Mouse (Mus musculus) lung, embryonic 16.5 days (tissue): ENCODE data around the gene Art4. TPM values are rescaled to one million over a fixed set of nuclear protein-coding genes. Genes with fewer than 3 reads are reported as not detected.

Experiments used
- ATAC-seq: fragments of 200-750 bp; cut with Nextera tagmentation; 2 replicates; pipeline ENCODE4 v1.8.0; 2017; ENCODE audit warnings: low read depth, mild to moderate bottlenecking, moderate library complexity
- H3K27ac ChIP-seq: fragments of 300-500 bp; sonication (generic); 2 replicates; pipeline ENCODE4 v1.5.1; 2014; ENCODE audit warnings: mild to moderate bottlenecking, control low read depth, low read length
- H3K27me3 ChIP-seq: fragments of 300-500 bp; sonication (generic); 2 replicates; pipeline ENCODE4 v1.6.1; 2014; ENCODE audit warnings: low read depth, low read length, mixed read lengths; ENCODE audit not compliant: control insufficient read depth, insufficient read depth
- H3K36me3 ChIP-seq: fragments of 300-500 bp; sonication (generic); 2 replicates; pipeline ENCODE4 v1.6.1; 2014; ENCODE audit warnings: low read length; ENCODE audit not compliant: control insufficient read depth, insufficient read depth
- H3K4me1 ChIP-seq: fragments of 300-500 bp; sonication (generic); replicated peaks from 2 replicates; pipeline ENCODE4 v1.6.1; 2014; ENCODE audit warnings: low read length, mixed read lengths; ENCODE audit not compliant: control insufficient read depth, insufficient read depth
- H3K4me2 ChIP-seq: fragments of 300-500 bp; sonication (generic); 2 replicates; pipeline ENCODE4 v1.6.1; 2014; ENCODE audit warnings: low read depth, low read length, control low read depth
- H3K4me3 ChIP-seq: fragments of 300-500 bp; sonication (generic); 2 replicates; pipeline ENCODE4 v1.5.1; 2014; ENCODE audit warnings: mild to moderate bottlenecking, low read length, control low read depth
- H3K9ac ChIP-seq: fragments of 300-500 bp; sonication (generic); 2 replicates; pipeline ENCODE4 v1.6.1; 2014; ENCODE audit warnings: low read length, control low read depth
- H3K9me3 ChIP-seq: fragments of 300-500 bp; sonication (generic); 2 replicates; pipeline ENCODE4 v1.6.1; 2016; ENCODE audit warnings: low read length; ENCODE audit not compliant: control insufficient read depth
- WGBS: fragments of 180-500 bp; shearing (Covaris S2); extraction: QIAGEN DNeasy Blood & Tissue Kit; methylation state at CpG from one replicate; pipeline ENCODE4 v1.1.7; 2014; 5-methylcytosine and 5-hydroxymethylcytosine counted together
- polyA plus RNA-seq: library from polyadenylated mRNA; unstranded; fragments of >200 nt; fragmentation: Nextera tagmentation; extraction: Ambion mirVana; gene quantifications from 2 replicates; pipeline ENCODE4 v1.2.1, GENCODE M21; 2015

Gene Art4
- polyA plus RNA-seq, 1 experiment from 2014 or later = 7.1 TPM

DNA sequence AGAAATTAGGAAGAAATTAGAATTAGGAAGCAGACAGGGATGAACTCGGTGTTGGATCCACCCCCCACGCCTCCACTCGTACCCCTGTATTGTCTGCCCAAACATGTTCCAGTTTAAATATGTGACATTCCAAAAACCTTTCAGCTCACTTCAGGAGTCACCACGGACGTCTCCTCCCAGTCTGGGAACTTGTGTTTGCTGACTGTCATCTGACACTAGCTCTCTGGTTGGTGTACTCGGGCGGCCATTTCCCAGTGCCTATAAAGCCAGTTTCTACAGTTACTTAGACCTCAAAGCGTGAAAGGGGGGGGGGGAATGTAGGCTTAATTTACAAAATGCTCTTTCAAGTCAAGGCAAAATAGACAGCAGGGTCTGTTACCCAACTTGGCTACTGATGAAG is 24.1 kb upstream of the Art4 start:
- no peaks in the 10 kb centered on the region for H3K27me3 ChIP-seq
- H3K9ac ChIP-seq = no peak overlapping the region
- H3K27ac ChIP-seq = peak overlapping the region; percentile 6; the same call in 1 of the 2 replicates
- ATAC-seq = peak; percentile 65; the same call in 1 of the 2 replicates
- H3K4me1 ChIP-seq = peaks cover 13% of the 10 kb centered on the region
- 23% methylated on average over 8 of the region's 8 CpGs for WGBS
- no peak overlapping the region for H3K4me3 ChIP-seq
- no peaks in the 10 kb centered on the region for H3K9me3 ChIP-seq
- no peaks in the 10 kb centered on the region for H3K36me3 ChIP-seq
- no peak overlapping the region for H3K4me2 ChIP-seq

GRCm38 (mm10) chr6:136875670-136876069 is 18.1 kb upstream of the Art4 start, which contains the start of gene Mgp:
TSS of gene Mgp (minus strand) at chr6:136875823.
- peaks cover 7% of the 10 kb centered on the region; the same call in 1 of the 2 replicates for H3K4me1 ChIP-seq
- H3K27ac ChIP-seq = peak within 1 kb of the TSS; percentile 91
- peak within 1 kb of the TSS; percentile 78 for H3K9ac ChIP-seq
- H3K9me3 ChIP-seq = no peaks in the 10 kb centered on the region
- 27% methylated on average over 9 of the region's 9 CpGs for WGBS
- peak within 1 kb of the TSS; percentile 55 for H3K4me2 ChIP-seq
- no peaks in the 10 kb centered on the region; the same call in 1 of the 2 replicates for H3K36me3 ChIP-seq
- no peaks in the 10 kb centered on the region for H3K27me3 ChIP-seq
- peak; percentile 83 for ATAC-seq
- H3K4me3 ChIP-seq = peak within 1 kb of the TSS; percentile 56

DNA sequence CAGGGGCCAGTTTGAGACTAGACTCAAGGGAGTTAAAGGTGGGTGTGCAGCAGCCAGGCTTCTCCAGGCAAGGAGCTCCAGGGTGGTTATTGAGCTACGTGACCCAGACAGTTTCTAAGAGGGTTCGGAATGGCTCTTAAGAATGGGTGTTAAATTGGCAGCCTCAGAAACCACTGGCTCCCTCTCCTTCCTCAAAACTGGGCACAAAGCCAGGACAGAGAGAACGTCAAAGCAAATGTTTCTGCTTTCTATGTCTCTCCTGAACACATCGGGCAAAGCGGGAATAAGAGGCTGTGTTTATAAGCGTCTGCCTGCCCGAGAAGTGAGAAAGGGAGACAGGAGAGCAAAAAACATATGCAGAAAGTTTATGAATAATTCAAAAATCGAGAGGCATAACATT is 17.1 kb upstream of the Art4 start:
- Histone ChIP-seq H3K27ac (peak overlapping the region; percentile 85), H3K9me3 (no peaks in the 10 kb centered on the region), H3K27me3 (no peaks in the 10 kb centered on the region), H3K4me1 (peaks cover 7% of the 10 kb centered on the region; the same call in 1 of the 2 replicates), H3K4me3 (peak overlapping the region; percentile 45), H3K4me2 (peak overlapping the region; percentile 55), H3K36me3 (no peaks in the 10 kb centered on the region; the same call in 1 of the 2 replicates), H3K9ac (peak overlapping the region; percentile 44)
- ATAC-seq = peak; percentile 80
- WGBS = 16% methylated on average over 8 of the region's 8 CpGs

GRCm38 (mm10) chr6:136868921-136869320 is 11.4 kb upstream of the Art4 start:
- 55% methylated on average over 5 of the region's 5 CpGs for WGBS
- no peak for ATAC-seq
- Histone ChIP-seq H3K4me3 (no peak overlapping the region), H3K4me1 (peaks cover 10% of the 10 kb centered on the region; the same call in 1 of the 2 replicates), H3K27ac (0 out of 2 replicates have a peak overlapping the region, but pooled peaks have one; percentile 12), H3K9ac (no peak overlapping the region), H3K4me2 (no peak overlapping the region), H3K9me3 (no peaks in the 10 kb centered on the region), H3K27me3 (no peaks in the 10 kb centered on the region), H3K36me3 (no peaks in the 10 kb centered on the region; the same call in 1 of the 2 replicates)

- H3K9me3 ChIP-seq = no peaks in the 10 kb centered on the region
- no peaks in the 10 kb centered on the region for H3K27me3 ChIP-seq
- H3K36me3 ChIP-seq = no peaks in the 10 kb centered on the region
- H3K4me2 ChIP-seq = no peak overlapping the region
- ATAC-seq = no peak
- H3K4me3 ChIP-seq = no peak overlapping the region
- no peak overlapping the region for H3K9ac ChIP-seq
- H3K27ac ChIP-seq = peak overlapping the region; percentile 64
- peaks cover 7% of the 10 kb centered on the region; the same call in 1 of the 2 replicates for H3K4me1 ChIP-seq
- 53% methylated on average over 4 of the region's 4 CpGs for WGBS
Observed at GRCm38 (mm10) chr6:136866150-136866549, 8.6 kb upstream of the Art4 start.

GRCm38 (mm10) chr6:136865360-136865759 is 7.8 kb upstream of the Art4 start:
- H3K27ac ChIP-seq = no peak overlapping the region
- no peak overlapping the region for H3K4me2 ChIP-seq
- 83% methylated on average over 5 of the region's 5 CpGs for WGBS
- H3K4me1 ChIP-seq = peaks cover 7% of the 10 kb centered on the region; the same call in 1 of the 2 replicates
- no peaks in the 10 kb centered on the region for H3K36me3 ChIP-seq
- H3K9me3 ChIP-seq = no peaks in the 10 kb centered on the region
- H3K4me3 ChIP-seq = no peak overlapping the region
- H3K27me3 ChIP-seq = no peaks in the 10 kb centered on the region
- H3K9ac ChIP-seq = no peak overlapping the region
- no peak for ATAC-seq

GRCm38 (mm10) chr6:136861020-136861419 is 3.5 kb upstream of the Art4 start:
- no peaks in the 10 kb centered on the region for H3K27me3 ChIP-seq
- peak overlapping the region; percentile 32 for H3K4me2 ChIP-seq
- peak; percentile 8; the same call in 1 of the 2 replicates for ATAC-seq
- peaks cover 28% of the 10 kb centered on the region for H3K4me1 ChIP-seq
- peak overlapping the region; percentile 26; the same call in 1 of the 2 replicates for H3K27ac ChIP-seq
- no peaks in the 10 kb centered on the region for H3K9me3 ChIP-seq
- WGBS = 26% methylated on average over 9 of the region's 9 CpGs
- H3K4me3 ChIP-seq = no peak overlapping the region
- H3K9ac ChIP-seq = peak overlapping the region; percentile 32; the same call in 1 of the 2 replicates
- no peaks in the 10 kb centered on the region for H3K36me3 ChIP-seq

GRCm38 (mm10) chr6:136858420-136858819 is 887 bp upstream of the Art4 start:
- peak; percentile 30; the same call in 1 of the 2 replicates for ATAC-seq
- H3K4me3 ChIP-seq = no peak overlapping the region
- peaks cover 35% of the 10 kb centered on the region for H3K4me1 ChIP-seq
- no peaks in the 10 kb centered on the region for H3K27me3 ChIP-seq
- H3K9ac ChIP-seq = peak overlapping the region; percentile 8; the same call in 1 of the 2 replicates
- 22% methylated on average over 8 of the region's 8 CpGs for WGBS
- H3K27ac ChIP-seq = peak overlapping the region; percentile 98
- H3K36me3 ChIP-seq = no peaks in the 10 kb centered on the region
- no peaks in the 10 kb centered on the region for H3K9me3 ChIP-seq
- no peak overlapping the region for H3K4me2 ChIP-seq

GRCm38 (mm10) chr6:136857873-136858260 is 334 bp upstream of the Art4 start:
- peak overlapping the region; percentile 49 for H3K4me2 ChIP-seq
- H3K9ac ChIP-seq = peak overlapping the region; percentile 59
- H3K36me3 ChIP-seq = no peaks in the 10 kb centered on the region
- H3K4me3 ChIP-seq = peak overlapping the region; percentile 33
- no peaks in the 10 kb centered on the region for H3K9me3 ChIP-seq
- H3K4me1 ChIP-seq = peaks cover 35% of the 10 kb centered on the region
- peak overlapping the region; percentile 98 for H3K27ac ChIP-seq
- no peaks in the 10 kb centered on the region for H3K27me3 ChIP-seq
- ATAC-seq = peak; percentile 75
- WGBS = 4% methylated on average over 11 of the region's 11 CpGs
